Mouse (Mus musculus): ENCODE results near the gene Nox3.

DNA sequence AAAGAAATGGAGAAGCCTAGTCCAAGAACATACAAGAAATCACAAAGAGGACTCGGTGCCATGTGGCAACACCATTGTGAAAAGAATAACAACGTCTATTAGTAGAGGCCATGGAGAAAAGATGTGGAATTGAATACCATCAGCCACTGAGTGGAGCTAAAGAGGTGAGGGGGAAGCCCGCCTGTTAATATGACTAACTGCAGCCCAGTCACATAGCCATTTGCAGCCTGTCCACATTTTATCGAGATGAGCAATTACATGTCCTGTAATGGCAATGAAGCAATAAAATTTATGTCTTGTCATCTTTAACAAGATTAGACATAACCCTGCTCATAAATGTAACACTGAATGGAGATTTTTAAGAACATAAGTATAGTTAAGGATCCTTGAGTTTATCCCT is 30.7 kb downstream of the Nox3 start:
- no peak for TF ChIP-seq CTCF (IDR thresholded peaks at IDR 0.05; ENCODE audit: low read depth)
- TF ChIP-seq EP300 (IDR thresholded peaks at IDR 0.05; ENCODE audit: low read depth), result no peak

All from liver, embryonic 14.5 days (tissue).